Mouse (Mus musculus) fat pad, adult 2 months (tissue): ENCODE results near the gene Lars2.
"Not testable (repeated sequence)": the region's sequence is repeated elsewhere in the genome, so short reads cannot be mapped to it uniquely, and the experiment has no call there.

Experiments used
- DNase-seq: peaks from one replicate; pipeline ENCODE4 v3.0.0-alpha.2; 2011; ENCODE audit warnings: low read depth, low spot score; ENCODE audit errors: extremely low read depth

Lars2 gene

DNA sequence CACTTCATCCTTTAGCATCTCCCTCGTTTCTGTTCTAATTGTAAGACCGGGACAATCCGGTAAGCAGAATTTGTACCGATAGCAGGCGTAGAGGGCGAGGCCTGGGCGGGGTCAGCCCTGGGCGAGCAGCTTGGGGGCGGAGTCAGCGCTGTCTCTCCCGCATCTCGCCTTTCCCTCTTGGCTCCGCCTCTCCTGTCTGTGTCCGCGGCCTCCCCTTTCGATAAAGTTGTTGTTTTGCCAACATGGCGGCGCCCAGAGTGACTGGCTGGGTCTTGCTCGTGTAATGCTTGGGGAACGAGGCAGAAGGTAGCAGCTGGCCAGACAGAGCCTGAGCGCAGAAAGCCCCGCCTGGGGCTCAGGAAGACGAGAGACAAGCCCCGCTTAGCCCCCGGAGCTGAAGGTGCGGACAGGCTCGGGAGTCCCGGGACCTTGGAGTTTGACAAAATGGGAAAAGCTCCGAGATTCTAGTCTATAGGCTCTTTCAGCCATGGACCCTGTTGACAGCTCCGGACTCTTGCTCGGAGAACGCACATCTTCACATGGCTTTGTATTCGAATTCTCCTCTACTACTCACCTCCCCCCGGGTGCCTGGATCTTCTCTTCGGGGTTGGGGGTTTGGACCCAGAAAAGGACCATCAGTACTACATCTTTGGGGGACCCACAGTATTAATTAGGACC is at the start of gene Lars2:
Gene Lars2, plus strand, starts transcription at position 220 of the 678 bp plus-strand sequence.
- DNase-seq, result peak; percentile 34

DNA sequence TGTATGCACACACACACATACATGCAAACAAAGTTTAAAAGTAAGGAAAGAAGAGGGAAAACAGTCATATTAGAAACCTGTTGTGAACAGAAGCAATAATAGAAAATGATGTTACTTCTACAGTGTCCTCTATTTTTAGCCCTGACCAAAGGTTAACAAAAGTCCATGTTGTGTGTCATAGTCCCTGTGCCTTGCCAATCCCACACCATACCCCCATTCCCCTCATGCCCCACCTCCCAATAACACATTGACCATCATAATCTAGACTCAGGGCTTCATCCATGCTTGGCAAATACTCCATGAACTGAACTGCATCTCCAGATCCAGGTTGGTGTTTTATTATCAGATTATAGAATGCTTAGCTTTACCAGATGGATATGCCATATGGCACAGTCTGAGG is 40.6 kb upstream of the Lars2 start:
- DNase-seq, result no peak

DNA sequence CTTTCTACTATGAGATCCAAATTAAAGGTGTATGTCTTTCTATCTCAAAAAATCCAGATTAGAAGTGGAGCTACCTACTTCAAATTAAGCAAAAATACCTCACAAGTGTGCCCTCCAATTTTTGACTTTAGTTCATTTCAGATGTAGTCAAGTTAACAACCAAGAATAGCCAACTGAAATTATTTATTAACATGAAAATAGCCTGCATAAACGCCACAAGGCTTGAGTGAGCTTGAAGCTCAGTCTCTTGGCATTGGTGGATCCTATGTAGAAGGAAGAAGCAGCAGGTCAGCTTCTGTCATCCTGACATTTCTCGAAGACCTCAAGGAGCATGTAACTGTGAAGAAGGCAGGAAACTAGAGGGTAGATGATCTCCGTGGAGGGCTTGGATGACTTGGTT is 38.4 kb upstream of the Lars2 start:
- no peak for DNase-seq

DNA sequence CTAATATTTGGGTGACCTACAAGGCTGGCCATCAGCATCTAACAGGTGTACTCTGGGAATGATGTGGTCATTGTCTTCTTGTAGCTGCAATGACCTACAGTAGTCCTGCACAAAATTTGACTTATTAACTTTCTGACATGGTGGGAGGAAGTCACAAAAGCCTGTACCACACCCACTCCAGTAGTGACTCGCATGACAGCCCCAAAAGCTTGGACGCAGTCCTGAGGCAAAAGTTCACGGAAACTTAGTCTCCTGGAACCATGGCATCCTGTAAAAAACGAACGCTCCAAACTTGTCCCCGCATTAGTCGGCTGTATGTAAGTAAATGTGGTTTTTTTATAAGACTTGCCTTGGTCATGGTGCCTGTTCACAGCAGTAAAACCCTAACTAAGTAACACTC is 36.9 kb upstream of the Lars2 start:
- DNase-seq, result no peak

DNA sequence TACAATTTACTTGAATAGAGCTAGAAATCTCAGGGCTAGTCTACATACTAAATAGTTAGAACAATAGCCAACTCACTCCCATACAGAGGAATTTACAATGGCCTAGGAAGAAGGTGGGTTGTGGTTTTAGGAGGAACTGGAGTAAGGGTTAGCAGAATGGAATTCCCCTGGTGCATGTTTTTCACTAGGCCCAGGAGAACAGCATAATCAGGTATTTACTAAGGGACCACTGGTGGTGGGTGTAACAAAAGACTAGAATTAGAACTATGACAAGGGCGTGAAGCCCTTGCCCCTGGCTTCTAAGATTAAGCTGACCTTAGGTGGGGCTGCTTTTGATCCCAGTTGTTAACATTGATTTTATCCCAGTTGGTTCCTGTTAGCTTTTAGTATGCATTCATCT is 36.5 kb upstream of the Lars2 start:
- not testable (repeated sequence) for DNase-seq

DNA sequence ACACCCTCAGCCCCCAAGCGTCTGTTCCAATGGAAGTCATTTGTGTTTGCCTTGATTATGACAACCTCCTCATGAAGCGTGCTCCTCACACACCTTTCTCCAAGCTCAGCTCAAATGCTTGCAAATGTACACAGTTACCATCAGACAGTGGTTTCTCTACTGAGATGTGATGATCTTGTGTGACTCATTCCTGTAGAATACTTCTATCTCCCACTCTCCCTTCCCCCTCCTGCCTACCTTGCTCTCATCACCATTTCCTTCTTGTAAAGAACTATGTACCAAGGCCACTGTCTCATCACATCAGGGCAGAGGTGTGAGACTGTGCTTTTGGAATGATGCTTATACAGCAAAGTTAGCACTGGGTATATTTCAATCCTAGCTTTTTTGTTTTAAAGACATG is 33.2 kb upstream of the Lars2 start:
- no peak for DNase-seq

DNA sequence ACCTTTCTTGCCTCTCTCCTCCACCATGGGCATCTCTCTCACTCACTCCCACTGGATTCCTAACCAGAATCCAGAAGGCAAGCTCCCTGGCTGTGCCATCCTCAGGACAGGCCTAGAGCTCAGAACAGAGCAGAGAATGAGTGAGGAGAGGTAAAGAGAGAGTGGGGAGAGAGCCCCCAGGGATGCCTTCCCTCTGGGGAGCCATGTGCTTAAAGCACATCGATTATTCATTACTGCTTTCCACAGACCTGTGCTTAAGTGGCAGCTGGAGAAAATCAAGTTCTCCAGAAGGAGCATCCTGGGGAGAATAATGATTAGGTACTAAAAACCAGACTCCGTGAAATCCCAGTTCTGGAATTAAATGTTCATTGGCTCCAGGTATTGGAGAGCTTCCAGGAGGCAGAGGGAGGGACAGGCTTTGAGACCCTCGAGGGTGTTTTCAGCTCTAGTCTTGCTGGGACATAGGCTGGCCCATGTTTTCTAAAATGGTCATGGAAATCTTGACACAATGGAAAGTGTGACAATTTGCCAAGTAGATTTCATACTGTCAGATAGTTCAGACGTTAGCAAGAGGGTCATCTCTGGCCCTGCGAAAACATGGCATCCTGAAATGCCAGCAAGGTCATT is 31.6 kb upstream of the Lars2 start:
- no peak for DNase-seq

DNA sequence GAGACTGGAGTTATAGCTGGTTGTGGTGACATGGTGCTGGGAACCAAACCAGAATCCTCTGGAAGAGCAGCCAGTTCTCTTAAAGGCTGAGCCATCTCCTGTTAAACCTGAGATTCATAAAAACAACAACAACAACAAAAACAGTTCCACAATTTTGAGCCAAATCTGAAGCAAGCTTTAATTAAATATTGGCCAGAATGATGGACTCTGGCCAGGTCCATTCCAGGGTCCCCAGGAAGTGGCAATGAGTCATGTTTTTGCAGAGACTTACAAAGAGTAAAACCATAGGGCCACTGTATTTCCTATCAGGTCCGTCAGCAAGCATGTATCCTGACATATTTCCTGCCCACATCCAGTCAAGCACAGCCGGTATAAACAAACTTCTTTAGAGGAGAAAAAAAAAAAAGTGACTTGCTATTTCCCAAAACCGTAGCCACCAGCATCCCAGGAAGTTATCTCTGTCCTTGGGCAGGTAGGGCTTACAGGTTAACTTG is 27.0 kb upstream of the Lars2 start:
- no peak for DNase-seq

DNA sequence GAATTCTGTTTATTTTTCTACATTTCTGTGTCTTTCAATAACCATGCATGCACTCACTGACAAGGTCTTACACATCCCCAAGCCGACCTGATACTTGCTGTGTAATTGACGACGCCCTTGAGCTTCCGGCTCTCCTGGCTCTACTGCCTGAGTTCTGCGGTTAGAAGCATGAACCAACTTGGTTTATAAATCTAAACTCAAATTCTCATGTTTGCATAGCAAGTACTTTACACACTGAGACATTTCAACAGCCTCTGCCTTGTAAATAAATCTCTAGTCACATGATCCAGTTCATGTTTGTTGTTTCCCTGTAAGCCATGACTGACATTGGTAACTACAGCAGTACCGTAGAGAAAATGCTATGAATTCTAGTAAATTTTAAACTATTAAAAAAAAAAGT is 25.5 kb upstream of the Lars2 start:
- DNase-seq, result no peak

DNA sequence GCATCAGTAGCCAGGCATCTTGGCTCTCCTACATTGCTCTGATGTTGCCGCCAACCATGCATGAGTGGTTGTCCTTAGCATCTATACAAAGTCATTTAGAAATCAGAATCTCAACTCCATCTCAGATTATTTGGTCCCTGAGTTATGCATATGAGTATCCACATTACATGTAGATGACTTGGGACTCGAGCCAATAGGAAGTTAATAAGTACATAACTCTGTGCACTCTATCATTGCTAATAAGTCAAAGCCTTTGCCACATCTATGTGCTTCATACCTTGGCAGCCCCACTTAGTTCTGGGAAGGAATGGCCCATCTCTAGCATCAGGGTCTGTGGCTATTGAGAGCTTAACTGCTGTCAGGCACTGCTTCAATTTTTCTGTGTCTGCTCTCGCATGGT is 23.7 kb upstream of the Lars2 start:
- DNase-seq, result no peak

DNA sequence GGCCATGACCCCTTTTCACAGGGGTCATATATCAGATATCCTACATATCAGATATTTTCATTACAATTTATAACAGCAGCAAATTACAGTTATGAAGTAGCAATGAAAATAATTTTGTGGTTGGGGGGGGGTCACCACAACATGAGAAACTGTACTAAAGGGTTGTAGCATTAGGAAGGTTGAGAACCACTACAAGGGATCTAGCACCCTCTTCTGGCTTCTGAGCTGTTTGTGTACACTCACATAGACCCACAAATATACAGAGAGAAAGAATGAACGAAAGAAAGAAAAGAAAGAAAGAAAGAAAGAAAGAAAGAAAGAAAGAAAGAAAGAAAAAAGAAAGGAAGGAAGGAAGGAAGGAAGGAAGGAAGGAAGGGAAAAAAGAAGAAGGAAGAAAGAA is 17.4 kb upstream of the Lars2 start:
- not testable (repeated sequence) for DNase-seq

DNA sequence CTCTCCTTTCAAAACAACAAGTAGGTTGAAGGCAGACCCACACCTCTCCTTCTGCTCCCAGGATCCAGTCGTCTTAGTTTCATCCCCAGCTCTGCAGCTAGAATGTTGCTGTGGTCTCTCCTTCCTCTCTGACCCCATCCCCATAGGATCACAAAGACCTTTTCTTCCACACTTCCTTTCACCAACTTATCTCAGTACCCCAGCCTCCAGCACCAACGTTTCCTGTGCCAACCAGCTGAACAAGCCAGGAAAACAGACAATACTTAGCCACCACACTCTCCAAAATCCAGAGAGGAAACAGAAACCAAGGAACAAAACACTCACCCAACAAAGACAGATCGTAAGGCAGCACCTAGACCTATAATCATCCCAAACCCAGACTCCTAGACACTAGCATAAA is 6.7 kb upstream of the Lars2 start:
- DNase-seq, result no peak

DNA sequence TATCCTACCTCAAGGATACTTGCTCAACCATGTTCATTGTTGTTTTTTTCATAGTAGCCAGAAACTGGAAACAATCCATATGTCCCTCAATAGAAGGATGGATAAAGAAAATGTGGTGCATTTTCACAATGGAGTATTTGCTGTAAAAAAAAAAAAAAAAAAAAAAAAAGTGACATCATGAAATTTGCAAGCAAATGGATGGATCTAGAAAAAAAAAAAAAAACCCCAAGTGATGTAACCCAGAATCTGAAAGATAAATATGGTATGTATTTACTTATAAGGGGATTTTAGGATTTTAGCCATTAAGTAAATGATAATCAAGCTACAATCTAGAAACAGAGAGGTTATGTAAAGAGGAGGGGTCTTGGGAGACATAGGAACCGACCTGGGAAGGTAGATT is 1.4 kb upstream of the Lars2 start:
- no peak for DNase-seq

DNA sequence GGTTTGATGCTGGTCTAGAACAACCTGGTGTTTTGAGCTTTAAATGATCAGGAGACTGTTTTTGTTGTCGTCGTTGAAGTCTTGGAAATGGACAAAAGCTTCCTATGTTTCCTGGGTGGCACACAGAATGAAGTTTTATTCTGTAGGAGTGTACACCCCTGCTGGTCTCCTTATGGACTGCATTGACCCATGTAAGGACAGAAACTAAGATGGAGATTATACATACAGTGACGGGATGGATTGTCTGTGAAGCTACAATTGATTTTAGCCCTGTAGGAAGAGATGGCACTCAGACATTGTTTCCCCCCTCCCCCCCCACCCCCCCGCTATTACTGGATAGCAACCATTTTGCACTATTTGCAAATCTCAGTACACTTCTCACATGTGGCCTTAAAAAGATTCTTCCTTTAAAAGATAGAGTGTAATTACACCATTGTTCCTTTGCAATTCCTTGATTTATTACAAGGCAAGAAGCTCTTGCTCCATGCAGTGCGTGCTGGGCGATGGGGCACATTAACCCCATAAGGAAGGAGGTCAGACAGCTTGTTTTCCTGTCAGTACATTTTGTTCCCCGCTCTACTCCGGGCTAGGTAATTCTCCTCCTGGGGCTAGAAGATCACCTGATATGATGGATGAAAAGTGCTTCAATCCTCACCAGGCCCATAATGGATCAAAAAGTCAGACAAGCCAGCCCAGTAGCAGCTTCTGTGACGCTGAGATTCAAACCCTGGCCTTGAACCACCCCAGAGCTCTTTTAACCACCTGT is 602 bp upstream of the Lars2 start:
- no peak for DNase-seq

DNA sequence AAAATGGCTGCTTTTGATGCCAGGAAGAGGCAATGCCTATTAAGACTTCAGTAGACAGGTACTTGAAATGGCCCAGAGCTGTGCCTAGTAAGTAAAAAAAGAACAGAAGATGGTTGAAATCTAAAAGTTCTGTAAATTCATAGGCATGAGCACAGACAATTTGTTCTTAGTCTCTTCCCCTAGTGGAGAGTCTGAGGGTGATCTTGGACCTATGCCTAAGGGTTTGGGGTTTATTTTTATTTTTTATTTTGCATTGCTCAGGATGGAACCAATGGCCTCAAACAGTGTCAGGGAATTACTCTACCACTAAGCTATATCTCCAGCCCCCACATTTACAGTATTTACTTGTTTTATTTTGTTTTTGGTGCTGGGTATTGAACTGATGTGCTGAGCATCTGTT is 909 bp downstream of the Lars2 start:
- no peak for DNase-seq

DNA sequence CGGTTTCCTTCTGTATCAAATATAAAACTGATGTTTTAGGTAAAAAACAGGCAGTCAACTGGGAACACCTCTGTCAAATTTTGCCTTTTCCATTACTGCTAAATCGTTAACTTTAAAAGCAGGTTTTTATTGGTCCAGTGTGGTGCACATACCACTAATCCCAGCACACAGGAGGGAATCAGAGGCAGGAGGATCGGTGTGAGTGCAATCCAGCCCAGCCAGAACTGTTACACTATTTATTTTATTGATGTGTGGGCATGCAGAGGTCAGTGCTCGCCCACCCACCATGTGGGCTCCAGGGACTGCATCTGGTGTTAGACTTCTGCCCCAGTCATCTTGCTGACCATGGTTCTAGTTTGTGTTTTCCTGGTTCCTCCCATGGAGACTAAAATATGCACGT is 15.7 kb downstream of the Lars2 start:
- DNase-seq, result no peak

DNA sequence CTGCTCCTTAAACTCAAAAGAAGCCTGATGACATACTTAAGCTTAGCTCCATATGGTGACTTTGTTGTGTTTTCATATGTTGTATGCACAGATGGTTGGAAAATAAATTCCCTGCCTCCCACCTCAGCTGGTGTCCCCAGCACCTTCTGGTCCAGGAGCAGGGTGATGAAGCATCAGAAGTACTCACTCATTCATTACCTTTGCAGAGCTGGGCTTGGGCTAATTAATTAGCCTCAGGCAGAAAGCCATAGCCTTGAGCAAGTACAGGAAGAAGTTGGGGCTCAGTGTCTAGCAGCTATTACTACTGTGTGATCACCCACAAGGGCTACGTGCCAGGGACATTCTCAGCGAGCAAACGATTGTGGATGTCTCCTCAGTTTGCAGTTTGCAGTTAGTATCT is 18.0 kb downstream of the Lars2 start:
- DNase-seq, result no peak

DNA sequence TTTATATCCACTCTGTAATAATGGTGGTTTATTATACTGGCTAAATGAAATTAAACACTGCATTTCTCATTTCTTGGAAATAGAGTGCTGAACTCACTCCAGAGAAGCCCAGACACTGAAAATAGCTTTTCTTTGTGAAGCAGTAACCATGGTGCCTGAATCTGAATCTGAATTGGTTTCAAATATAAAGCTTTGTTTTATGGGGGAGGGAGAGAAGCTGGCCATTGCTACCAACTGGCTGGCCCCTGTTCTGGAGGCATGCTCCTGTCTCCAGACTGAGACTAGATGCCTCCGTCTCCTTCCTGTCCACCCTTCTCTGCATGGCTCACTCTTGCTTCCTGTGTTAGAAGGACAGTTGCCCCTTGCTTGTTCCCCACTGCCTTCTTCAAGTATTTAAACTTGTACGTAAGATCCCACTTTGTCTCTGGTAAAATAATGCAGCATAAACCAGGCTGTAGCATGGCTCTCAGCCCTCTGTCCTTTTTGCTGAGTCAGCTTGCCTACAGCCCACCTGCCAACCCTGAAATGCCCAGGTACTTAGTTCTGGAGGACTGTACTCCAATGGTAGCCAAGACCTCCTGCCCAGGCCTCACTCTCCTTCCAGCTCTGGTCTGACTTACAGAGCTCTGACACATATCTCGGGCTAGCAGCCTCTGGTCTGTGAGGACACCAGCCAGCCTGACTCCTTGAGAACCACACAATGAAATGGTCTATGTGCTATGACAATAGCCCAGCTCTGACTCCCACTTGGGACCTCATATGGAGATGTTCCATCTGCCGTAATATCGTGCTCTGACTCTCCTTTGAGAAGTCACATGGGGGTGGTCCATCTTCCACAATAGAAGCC is 18.8 kb downstream of the Lars2 start:
- DNase-seq, result no peak

DNA sequence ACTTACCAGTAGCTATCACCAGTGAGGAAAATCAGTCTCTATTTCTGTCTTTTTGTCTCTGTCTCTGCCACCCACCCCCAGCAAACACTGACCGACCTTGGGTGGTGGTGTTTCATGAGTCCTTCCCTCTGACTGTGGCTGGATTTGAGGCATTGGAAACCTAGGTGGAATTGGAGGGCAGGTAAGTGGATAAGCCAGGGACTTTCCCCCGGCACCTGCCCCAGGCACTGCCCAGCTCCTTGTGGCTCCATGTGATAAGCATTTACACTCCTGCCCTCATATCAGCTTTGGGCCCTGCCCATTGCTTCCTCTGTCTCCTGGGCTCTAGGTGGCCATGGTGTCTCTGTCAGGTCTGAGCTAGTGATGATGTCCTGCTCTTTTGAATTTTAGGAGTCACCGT is 19.6 kb downstream of the Lars2 start:
- DNase-seq, result no peak

DNA sequence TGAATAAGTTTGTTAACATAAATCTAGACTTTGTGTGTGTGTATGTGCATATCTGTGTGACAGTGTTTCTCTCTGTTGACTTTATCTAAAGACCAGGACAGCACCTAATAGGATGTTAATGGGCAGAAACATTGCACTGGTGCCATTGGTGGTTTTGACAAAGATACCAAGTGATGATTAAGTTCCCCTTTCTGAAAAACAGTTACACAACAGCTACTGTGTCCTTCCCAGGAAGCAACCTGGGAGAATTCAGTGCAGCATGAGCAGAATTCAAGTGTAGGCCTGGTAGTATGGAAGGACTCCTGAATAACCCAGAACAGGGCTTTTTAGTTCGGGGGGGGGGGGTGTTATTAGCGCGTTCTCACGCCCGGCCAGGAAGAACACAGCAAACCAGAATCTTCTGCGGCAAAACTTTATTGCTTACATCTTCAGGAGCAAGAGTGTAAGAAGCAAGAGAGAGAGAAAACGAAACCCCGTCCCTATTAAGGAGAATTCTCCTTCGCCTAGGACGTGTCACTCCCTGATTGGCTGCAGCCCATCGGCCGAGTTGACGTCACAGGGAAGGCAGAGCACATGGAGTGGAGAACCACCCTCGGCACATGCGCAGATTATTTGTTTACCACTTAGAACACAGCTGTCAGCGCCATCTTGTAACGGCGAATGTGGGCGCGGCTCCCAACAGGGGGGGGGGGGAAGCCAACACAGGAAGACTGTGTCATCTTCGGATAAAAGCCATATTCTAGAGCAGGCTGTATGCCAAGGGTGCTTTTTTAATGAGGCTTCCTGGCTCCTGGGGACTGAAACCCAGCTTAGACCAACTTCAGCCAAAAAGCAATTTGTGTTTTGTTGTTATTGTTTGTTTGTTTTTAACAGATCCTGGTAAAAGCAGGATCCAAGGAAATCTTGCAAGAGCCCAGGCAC is 21.6 kb downstream of the Lars2 start:
- not testable (repeated sequence) for DNase-seq
